Mouse (Mus musculus) embryonic facial prominence, embryonic 10.5 days (tissue): ENCODE measurements around the gene Tspan2. TPM values are rescaled to one million over a fixed set of nuclear protein-coding genes. Genes with fewer than 3 reads are reported as not detected.

ENCODE experiments used
- DNase-seq: peaks from one replicate; pipeline ENCODE4 v3.0.0-alpha.2; 2017; ENCODE audit warnings: low spot score
- H3K27ac ChIP-seq: fragments of 300-500 bp; sonication (generic); replicated peaks from 2 replicates; pipeline ENCODE4 v1.5.1; 2016; ENCODE audit warnings: mild to moderate bottlenecking
- H3K27me3 ChIP-seq: fragments of 300-500 bp; sonication (generic); replicated peaks from 2 replicates; pipeline ENCODE4 v1.6.1; 2016; ENCODE audit warnings: low read depth, mild to moderate bottlenecking; ENCODE audit not compliant: poor library complexity, severe bottlenecking
- H3K36me3 ChIP-seq: fragments of 300-500 bp; sonication (generic); replicated peaks from 2 replicates; pipeline ENCODE4 v1.6.1; 2016; ENCODE audit warnings: mild to moderate bottlenecking, moderate library complexity
- H3K4me1 ChIP-seq: fragments of 300-500 bp; sonication (generic); 2 replicates; pipeline ENCODE4 v1.6.1; 2016
- H3K4me3 ChIP-seq: fragments of 300-500 bp; sonication (generic); 2 replicates; pipeline ENCODE4 v1.5.1; 2016; ENCODE audit warnings: mild to moderate bottlenecking, moderate library complexity
- H3K9me3 ChIP-seq: fragments of 300-500 bp; sonication (generic); 2 replicates; pipeline ENCODE4 v1.6.1; 2016; ENCODE audit warnings: mild to moderate bottlenecking
- WGBS: fragments of 180-500 bp; shearing (Covaris S2); methylation state at CpG from one replicate; pipeline ENCODE4 v1.1.7; 2016; 5-methylcytosine and 5-hydroxymethylcytosine counted together
- polyA plus RNA-seq: library from polyadenylated mRNA; unstranded; fragments of >200 nt; fragmentation: Nextera tagmentation; extraction: Ambion mirVana; gene quantifications from 2 replicates; pipeline ENCODE4 v1.2.1, GENCODE M21; 2016

Tspan2 gene
- polyA plus RNA-seq, 1 experiment from 2014 or later = 7.6 TPM

DNA sequence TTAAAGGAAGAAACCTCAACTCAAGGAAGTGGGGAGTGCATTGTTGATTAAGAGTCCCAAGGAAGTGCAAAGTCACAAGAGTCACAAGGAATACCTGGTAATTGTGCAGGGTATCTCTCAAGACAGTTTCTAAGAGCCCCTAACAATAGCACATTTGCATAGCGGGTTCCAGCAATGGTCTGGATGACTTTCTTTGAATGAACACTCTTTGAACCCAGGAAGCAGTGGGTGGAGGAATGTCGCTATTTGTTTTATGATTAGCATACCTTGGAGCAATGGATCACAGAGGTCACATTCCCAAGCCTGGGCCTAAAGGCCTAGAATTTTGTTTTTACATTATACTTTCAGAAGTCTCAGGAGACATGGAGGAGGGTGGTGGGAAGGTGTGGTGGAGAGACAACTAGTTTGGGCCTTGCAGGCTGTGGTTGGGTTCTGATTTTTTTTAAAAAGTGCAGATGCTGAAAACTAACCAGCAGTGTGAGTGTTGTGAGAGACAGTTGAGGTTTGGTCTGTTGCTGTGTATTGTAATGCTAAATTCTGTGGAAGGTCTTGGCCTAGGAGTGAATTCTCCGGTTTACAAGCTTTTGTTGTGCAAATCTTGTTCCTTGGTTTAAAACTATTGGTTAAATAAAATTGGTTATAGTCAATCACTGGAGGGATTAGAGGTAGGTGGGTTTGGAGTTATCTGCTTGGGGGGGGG is 16.6 kb upstream of the Tspan2 start:
- Histone ChIP-seq H3K27me3 (no peaks in the 10 kb centered on the region; the same call in 1 of the 2 replicates), H3K4me3 (no peak overlapping the region), H3K4me1 (peaks cover 9% of the 10 kb centered on the region), H3K9me3 (no peaks in the 10 kb centered on the region), H3K27ac (no peak overlapping the region), H3K36me3 (no peaks in the 10 kb centered on the region)
- 73% methylated on average over 3 of the region's 3 CpGs for WGBS
- no peak for DNase-seq

DNA sequence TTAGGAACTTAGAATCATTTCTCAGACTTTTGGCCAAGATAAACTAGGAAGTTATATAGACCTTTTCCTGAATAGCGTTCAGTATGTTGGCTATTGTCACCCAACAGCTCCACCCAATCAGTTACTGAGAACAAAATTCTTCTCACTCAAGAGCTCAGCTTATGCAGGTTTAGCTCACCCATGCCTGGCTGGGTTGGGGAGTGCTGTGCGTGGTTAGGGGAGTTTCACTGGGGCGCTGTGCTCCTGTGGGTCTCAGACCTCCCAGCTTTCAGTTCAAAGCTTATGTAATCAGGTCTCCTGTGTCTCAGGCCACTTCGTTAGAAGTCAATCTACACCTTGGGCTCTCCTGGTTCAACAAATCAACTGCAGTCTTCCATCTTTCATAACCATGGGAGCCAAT is 11.2 kb upstream of the Tspan2 start:
- Histone ChIP-seq H3K36me3 (no peaks in the 10 kb centered on the region), H3K27me3 (no peaks in the 10 kb centered on the region), H3K4me3 (no peak overlapping the region), H3K9me3 (no peaks in the 10 kb centered on the region), H3K27ac (no peak overlapping the region), H3K4me1 (peaks cover 5% of the 10 kb centered on the region; the same call in 1 of the 2 replicates)
- DNase-seq = no peak
- WGBS = 73% methylated on average over 4 of the region's 4 CpGs

- peaks cover 5% of the 10 kb centered on the region; the same call in 1 of the 2 replicates for H3K4me1 ChIP-seq
- H3K9me3 ChIP-seq = no peaks in the 10 kb centered on the region
- WGBS = 74% methylated on average over 6 of the region's 6 CpGs
- no peak for DNase-seq
- no peak overlapping the region for H3K4me3 ChIP-seq
- no peak overlapping the region for H3K27ac ChIP-seq
- H3K27me3 ChIP-seq = no peaks in the 10 kb centered on the region
- no peaks in the 10 kb centered on the region for H3K36me3 ChIP-seq
Measured at GRCm38 (mm10) chr3:102723841-102724570, 10.3 kb upstream of the Tspan2 start.

DNA sequence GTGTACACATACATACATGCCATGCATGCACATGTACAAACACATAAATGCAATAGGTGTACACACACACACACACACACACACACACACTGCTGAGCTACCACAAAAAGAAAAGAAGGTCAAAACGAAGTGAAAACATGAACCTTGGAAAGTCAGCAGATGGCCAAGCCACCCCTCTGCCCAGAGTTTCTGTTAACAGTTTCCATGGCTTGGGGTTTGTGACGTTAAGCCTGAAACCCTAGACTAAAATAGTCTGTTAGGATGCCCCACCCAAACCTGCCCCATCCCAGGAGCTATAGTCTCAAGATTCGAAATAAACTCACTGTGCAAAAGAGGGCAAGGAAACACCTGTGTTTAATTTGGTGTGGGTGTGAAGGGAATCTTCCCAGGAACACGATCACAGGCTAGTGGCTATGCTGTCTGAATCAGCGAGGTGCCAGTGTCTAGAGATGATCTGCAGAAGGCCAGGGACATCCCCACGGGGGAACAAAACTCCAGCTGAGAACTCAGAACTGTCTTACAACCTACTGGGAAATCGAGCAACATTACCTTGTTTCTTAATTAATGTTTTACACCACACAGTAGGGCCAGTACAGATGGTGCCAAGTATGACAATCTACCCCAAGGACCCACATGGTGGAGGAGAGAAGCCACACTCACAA is 9.4 kb upstream of the Tspan2 start:
- Histone ChIP-seq H3K4me1 (peaks cover 5% of the 10 kb centered on the region; the same call in 1 of the 2 replicates), H3K9me3 (no peaks in the 10 kb centered on the region), H3K36me3 (no peaks in the 10 kb centered on the region), H3K27me3 (no peaks in the 10 kb centered on the region), H3K4me3 (no peak overlapping the region), H3K27ac (no peak overlapping the region)
- 67% methylated on average over 7 of the region's 7 CpGs for WGBS
- no peak for DNase-seq

- no peak for DNase-seq
- 59% methylated on average over 5 of the region's 5 CpGs for WGBS
- no peaks in the 10 kb centered on the region for H3K9me3 ChIP-seq
- no peak overlapping the region for H3K27ac ChIP-seq
- H3K36me3 ChIP-seq = no peaks in the 10 kb centered on the region
- peaks cover 6% of the 10 kb centered on the region; the same call in 1 of the 2 replicates for H3K4me1 ChIP-seq
- H3K27me3 ChIP-seq = peaks cover 14% of the 10 kb centered on the region
- H3K4me3 ChIP-seq = no peak overlapping the region
Measured at GRCm38 (mm10) chr3:102729416-102729815, 4.9 kb upstream of the Tspan2 start.

- H3K36me3 ChIP-seq = no peaks in the 10 kb centered on the region
- peaks cover 21% of the 10 kb centered on the region for H3K4me1 ChIP-seq
- 77% methylated on average over 3 of the region's 3 CpGs for WGBS
- H3K27ac ChIP-seq = no peak overlapping the region
- no peaks in the 10 kb centered on the region for H3K9me3 ChIP-seq
- peaks cover 24% of the 10 kb centered on the region for H3K27me3 ChIP-seq
- H3K4me3 ChIP-seq = no peak overlapping the region
- no peak for DNase-seq
Measured at GRCm38 (mm10) chr3:102731112-102731511, 3.2 kb upstream of the Tspan2 start.

DNA sequence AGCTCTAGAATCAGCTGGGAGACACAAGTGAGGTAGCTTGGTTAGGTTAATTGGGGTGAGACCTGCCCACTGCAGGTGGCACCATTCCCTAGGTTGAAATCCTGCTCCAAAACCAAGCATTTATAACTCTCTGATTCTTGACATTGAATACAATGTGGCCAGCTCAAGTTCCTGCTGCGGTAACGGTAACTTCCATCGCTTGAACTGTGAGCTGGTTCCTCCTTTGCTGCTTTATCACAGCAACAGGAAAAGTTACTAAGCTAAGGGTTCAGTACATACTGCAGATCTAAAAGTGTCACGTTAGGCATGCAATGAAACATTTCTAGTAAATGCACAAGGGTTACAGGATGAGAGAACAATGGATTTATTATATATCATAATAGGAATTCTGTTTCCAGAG is 1.7 kb upstream of the Tspan2 start:
- Histone ChIP-seq H3K9me3 (no peaks in the 10 kb centered on the region), H3K27me3 (peaks cover 35% of the 10 kb centered on the region), H3K4me1 (peaks cover 29% of the 10 kb centered on the region), H3K4me3 (no peak overlapping the region), H3K36me3 (no peaks in the 10 kb centered on the region), H3K27ac (no peak overlapping the region)
- no peak for DNase-seq
- 94% methylated on average over 4 of the region's 4 CpGs for WGBS

DNA sequence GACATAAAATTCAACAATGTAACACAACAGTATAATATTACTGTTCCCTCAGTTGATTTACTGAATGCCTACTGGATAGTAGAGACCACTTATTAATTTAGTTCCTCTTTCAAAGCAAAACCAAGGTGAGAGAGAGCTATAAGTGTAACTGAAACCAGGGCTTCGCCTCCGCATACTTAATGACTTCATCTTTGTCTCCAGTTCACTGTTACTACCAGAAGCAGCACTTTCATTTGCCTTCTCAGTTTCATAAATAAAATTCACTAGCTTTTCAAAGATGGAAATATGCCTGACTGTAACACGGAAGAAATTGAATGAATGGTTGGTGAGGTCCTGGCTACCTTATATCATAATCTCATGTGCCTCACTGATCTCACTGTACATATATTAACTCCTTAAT is 1.3 kb upstream of the Tspan2 start:
- WGBS = 96% methylated on average over 3 of the region's 3 CpGs
- Histone ChIP-seq H3K4me1 (peaks cover 29% of the 10 kb centered on the region), H3K36me3 (no peaks in the 10 kb centered on the region), H3K27ac (no peak overlapping the region), H3K27me3 (peaks cover 35% of the 10 kb centered on the region), H3K4me3 (no peak overlapping the region), H3K9me3 (no peaks in the 10 kb centered on the region)
- DNase-seq = no peak

GRCm38 (mm10) chr3:102733936-102734312 is 405 bp upstream of the Tspan2 start:
- Histone ChIP-seq H3K27me3 (peaks cover 35% of the 10 kb centered on the region), H3K4me3 (peak overlapping the region; percentile 82), H3K36me3 (no peaks in the 10 kb centered on the region), H3K9me3 (no peaks in the 10 kb centered on the region), H3K4me1 (peaks cover 29% of the 10 kb centered on the region), H3K27ac (no peak overlapping the region; the same call in 1 of the 2 replicates)
- DNase-seq = no peak
- WGBS = 46% methylated on average over 6 of the region's 6 CpGs

DNA sequence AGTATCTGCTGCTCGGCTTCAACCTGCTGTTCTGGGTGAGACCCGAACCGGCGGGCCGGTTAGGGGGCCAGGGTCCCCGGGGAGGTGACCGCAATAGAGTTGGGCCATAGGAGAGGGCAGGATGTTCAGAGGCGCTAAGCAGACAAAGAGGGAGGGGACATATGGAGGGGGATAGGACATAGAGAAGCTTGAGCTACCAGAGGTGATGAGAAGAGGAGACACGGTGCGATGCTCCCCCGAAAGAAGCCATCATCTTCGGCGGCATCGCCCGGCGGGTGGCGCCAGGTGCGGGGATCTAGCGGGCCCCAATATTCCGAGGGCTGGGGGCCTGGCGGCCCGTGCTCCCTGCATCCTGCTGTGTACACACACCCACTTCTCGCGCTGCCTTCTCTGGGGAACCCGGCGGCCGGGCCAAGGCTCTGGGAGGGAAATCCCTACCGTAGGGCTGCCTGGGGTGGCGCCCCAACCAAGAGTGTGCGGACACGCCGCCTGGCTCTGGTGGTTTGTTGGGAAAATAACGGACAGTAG is 766 bp downstream of the Tspan2 start:
- H3K4me3 ChIP-seq = peak overlapping the region; percentile 82
- DNase-seq = peak; percentile 63
- WGBS = under 1% methylated on average over 33 of the region's 33 CpGs
- H3K27ac ChIP-seq = peak overlapping the region; percentile 84
- no peaks in the 10 kb centered on the region for H3K36me3 ChIP-seq
- no peaks in the 10 kb centered on the region for H3K9me3 ChIP-seq
- H3K4me1 ChIP-seq = peaks cover 29% of the 10 kb centered on the region
- H3K27me3 ChIP-seq = peaks cover 35% of the 10 kb centered on the region

DNA sequence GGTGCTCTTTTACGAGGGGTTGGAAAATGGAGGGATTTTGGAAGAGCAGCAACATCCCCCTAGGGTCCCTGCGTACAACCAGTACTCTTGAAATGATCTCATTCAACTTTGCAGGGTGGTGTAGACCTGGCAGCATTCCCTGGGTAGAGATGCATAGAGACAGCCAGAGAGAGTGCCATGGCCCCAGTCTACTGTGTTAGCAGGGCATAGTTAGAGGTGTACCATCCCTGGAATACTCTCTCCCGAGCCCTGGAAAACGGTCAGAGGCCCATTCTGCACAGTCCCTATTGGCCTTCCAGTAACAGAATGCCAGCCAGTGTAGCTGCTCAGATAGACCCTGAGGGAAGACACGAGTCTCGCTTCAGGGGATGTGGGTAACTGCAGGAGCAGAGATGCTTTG is 1.3 kb downstream of the Tspan2 start:
- 60% methylated on average over 6 of the region's 6 CpGs for WGBS
- no peak overlapping the region; the same call in 1 of the 2 replicates for H3K27ac ChIP-seq
- peaks cover 29% of the 10 kb centered on the region for H3K4me1 ChIP-seq
- no peak for DNase-seq
- peak overlapping the region; percentile 82 for H3K4me3 ChIP-seq
- H3K27me3 ChIP-seq = peaks cover 35% of the 10 kb centered on the region
- H3K9me3 ChIP-seq = no peaks in the 10 kb centered on the region
- no peaks in the 10 kb centered on the region for H3K36me3 ChIP-seq

DNA sequence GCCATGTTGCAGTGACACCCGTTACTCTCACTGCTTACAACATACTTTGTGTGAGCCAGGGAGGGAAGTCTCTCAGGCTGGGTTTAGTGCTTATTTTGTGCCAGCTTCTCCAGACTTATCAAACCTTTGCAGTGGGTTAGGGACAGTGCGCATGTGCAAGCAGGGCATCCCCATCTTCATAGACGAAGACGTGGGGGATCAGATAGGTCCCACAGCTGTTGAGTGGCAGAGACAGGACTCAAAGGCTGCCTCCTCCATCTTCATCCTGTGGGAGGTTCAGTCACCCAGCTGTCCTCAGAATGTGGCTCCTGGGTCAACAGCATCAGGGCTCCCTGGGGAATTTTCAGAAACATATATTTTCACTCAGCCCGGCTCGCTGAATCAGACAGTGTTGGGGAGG is 2.1 kb downstream of the Tspan2 start:
- H3K4me3 ChIP-seq = no peak overlapping the region
- H3K27me3 ChIP-seq = peaks cover 35% of the 10 kb centered on the region
- H3K9me3 ChIP-seq = no peaks in the 10 kb centered on the region
- DNase-seq = no peak
- H3K4me1 ChIP-seq = peaks cover 29% of the 10 kb centered on the region
- no peaks in the 10 kb centered on the region for H3K36me3 ChIP-seq
- no peak overlapping the region for H3K27ac ChIP-seq
- 89% methylated on average over 6 of the region's 6 CpGs for WGBS
